Mouse (Mus musculus) subcutaneous adipose tissue, adult 2 months (tissue): Measurements from ENCODE around the gene Rbm5. TPM values are rescaled to one million over a fixed set of nuclear protein-coding genes. Genes with fewer than 3 reads are reported as not detected.

Experiments used
- polyA plus RNA-seq: library from polyadenylated mRNA; depleted of rRNA; stranded (reverse); fragments of >200 nt; gene quantifications from 2 replicates; pipeline ENCODE4 v1.2.3, GENCODE M21; 2012; ENCODE audit warnings: low replicate concordance; rRNA removed

The Rbm5 gene
- 75.4 and 106 TPM in 2 replicates for polyA plus RNA-seq

DNA sequence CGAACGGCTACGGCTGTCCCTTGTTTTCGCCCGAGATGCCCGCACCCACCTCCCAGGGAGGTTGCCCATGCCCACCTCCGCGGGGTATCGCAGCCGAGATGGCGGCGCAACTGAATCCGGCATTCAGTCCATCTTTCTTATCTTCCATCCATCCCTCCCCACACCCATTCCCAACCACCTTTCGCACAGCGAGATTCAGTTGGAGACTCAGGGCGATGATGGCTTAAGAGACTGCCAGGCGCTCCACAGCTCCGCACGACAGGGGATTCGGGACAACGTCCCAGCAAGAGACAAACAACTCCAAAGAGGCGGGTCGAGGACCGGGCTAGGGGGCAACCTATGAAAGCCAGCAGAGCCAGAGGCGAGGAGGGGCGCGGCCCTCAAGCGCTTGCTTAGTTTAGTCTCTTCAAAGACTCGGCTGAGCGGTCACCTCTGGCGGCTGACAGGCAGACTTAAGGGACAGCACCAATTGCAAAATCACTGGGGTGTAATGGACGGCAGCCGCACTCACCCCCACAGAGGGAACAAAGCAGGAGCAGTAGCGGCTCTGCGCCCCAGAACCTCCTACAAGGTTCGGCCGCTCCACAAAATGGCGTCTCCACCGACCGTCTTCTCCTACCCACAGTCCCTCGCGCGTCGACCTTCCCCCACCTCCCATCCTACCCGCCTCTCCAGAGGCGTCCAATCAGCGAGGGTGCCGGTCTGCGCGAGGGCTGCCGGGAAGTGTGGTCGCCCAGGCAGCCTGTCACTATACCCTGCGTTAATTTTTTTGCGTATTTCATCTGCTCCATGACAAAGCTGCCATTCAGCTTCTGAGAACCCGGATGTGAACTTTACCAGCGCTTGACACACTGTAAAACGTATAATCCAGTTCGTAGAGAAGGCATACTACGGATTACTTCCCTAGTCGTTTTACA, at the start of gene Rbm5:
Gene Rbm5 (minus strand): TSS at position 623 of the 917 bp plus-strand sequence.

GRCm38 (mm10) chr9:107709697-107710483, 60.9 kb downstream of the Rbm5 start, which contains the start of gene Sema3f:
Gene Sema3f, minus strand, starts transcription at chr9:107710475.

Other genes with a start within 250 kb of the Rbm5 start
- gene Tmem115, start 237.1 kb downstream of the Rbm5 start, polyA plus RNA-seq: 50.0 and 74.9 TPM in 2 replicates
- 46.6 and 47.9 TPM in 2 replicates for gene Cyb561d2, start 228.8 kb downstream of the Rbm5 start, polyA plus RNA-seq
- gene Nprl2, start 228.8 kb downstream of the Rbm5 start, polyA plus RNA-seq: 35.5 and 36.1 TPM in 2 replicates
- 0.17 and 0.44 TPM in 2 replicates for gene Zmynd10, start 223.7 kb downstream of the Rbm5 start, polyA plus RNA-seq
- gene Rassf1, start 219.4 kb downstream of the Rbm5 start, polyA plus RNA-seq: 33.6 and 43.7 TPM in 2 replicates
- gene Tusc2, start 207.7 kb downstream of the Rbm5 start, polyA plus RNA-seq: 59.6 and 62.7 TPM in 2 replicates
- gene Hyal2, start 203.1 kb downstream of the Rbm5 start, polyA plus RNA-seq: 74.8 and 90.6 TPM in 2 replicates
- 26.5 and 27.5 TPM in 2 replicates for gene Hyal1, start 194.1 kb downstream of the Rbm5 start, polyA plus RNA-seq
- gene Naa80, start 192.1 kb downstream of the Rbm5 start, polyA plus RNA-seq: 71.0 and 72.9 TPM in 2 replicates
- 1.1 and 1.7 TPM in 2 replicates for gene Hyal3, start 190.2 kb downstream of the Rbm5 start, polyA plus RNA-seq
- 34.4 and 65.7 TPM in 2 replicates for gene Ifrd2, start 183.4 kb downstream of the Rbm5 start, polyA plus RNA-seq
- gene Sema3b, start 161.8 kb downstream of the Rbm5 start, polyA plus RNA-seq: 17.4 and 34.5 TPM in 2 replicates
- gene Gnai2, start 135.6 kb downstream of the Rbm5 start, polyA plus RNA-seq: 793 and 941 TPM in 2 replicates
- gene Slc38a3, start 101.5 kb downstream of the Rbm5 start, polyA plus RNA-seq: 4.3 and 13.0 TPM in 2 replicates
- gene Gnat1, start 91.3 kb downstream of the Rbm5 start, polyA plus RNA-seq: 0.08 TPM in 1 of 2 replicates, not detected in the other
- 70.7 and 93.8 TPM in 2 replicates for gene Sema3f, start 60.5 kb downstream of the Rbm5 start, polyA plus RNA-seq
- gene Rbm6, start 102.2 kb upstream of the Rbm5 start, polyA plus RNA-seq: 18.7 and 23.9 TPM in 2 replicates
- 30.6 and 32.7 TPM in 2 replicates for gene Mon1a, start 117.2 kb upstream of the Rbm5 start, polyA plus RNA-seq
- gene Mst1r, start 135.9 kb upstream of the Rbm5 start, polyA plus RNA-seq: 57.1 and 88.7 TPM in 2 replicates
- not detected in 2 replicates for gene Actl11, start 157.5 kb upstream of the Rbm5 start, polyA plus RNA-seq
- 0.09 and 0.46 TPM in 2 replicates for gene Camkv, start 164.7 kb upstream of the Rbm5 start, polyA plus RNA-seq
- 0.72 and 3.4 TPM in 2 replicates for gene Traip, start 179.1 kb upstream of the Rbm5 start, polyA plus RNA-seq
- 105 and 115 TPM in 2 replicates for gene Uba7, start 204.5 kb upstream of the Rbm5 start, polyA plus RNA-seq
- gene Gm20661, start 212.1 kb upstream of the Rbm5 start, polyA plus RNA-seq: 0.62 and 0.89 TPM in 2 replicates
- 26.8 and 39.6 TPM in 2 replicates for gene Inka1, start 214.9 kb upstream of the Rbm5 start, polyA plus RNA-seq
- 4.5 and 5.0 TPM in 2 replicates for gene Cdhr4, start 221.5 kb upstream of the Rbm5 start, polyA plus RNA-seq
- gene Gm20662, start 225.4 kb upstream of the Rbm5 start, polyA plus RNA-seq: 1.8 and 3.5 TPM in 2 replicates
- 90.9 and 136 TPM in 2 replicates for gene Ip6k1, start 231.5 kb upstream of the Rbm5 start, polyA plus RNA-seq